ENCODE assay signal across 26 mouse cellular contexts in the genomic region with DNA sequence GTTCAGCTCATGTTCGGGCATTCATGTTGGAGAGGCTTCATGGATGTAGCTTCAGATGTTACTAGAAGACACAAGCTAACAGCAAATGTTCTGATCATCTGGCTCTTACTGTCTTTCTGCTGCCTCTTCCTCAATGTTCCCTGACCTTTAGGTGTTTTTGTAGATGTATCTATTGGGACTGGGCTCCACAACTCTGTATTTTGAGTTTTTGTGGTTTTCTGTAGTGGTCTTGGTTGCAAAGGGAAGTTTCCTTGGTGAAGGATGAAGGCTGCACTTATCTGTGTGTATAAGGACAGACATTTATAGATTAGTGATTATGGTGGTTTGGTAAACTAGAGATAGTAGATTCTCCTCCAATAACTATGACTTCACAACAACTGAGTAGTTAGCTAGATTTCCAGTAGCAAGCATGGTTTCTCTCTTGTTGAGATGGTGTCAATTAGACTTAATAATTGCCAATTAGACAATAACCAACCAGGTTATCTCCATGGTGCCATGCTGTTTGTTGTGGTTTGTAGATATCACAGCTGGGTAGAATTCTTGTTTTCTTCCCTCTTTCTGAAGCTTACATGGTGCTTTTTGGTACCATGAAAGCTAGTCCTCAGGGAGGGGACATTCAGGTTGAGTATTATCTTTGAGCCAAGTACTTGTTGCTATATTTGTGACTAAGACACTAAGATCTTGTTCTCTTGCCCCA. TPM values are rescaled to one million over a fixed set of nuclear protein-coding genes. Genes with fewer than 3 reads are reported as not detected.
DNase-seq lines count a peak whose midpoint lies in the region; ATAC-seq and TF ChIP-seq lines count a peak whose summit lies in the region.
"Had no signal": no experiment of that assay in that cellular context is flagged by ENCODE, and none has a peak within 500 bp of the region (broad histone marks: within the 10 kb centered on the region; RNA-seq: fewer than 3 reads in every experiment).

No protein-coding gene starts in this region.

- H3K9me3 ChIP-seq in liver, embryonic 11.5 days (ENCODE audit: control insufficient read depth, low read length) = no peaks in the 10 kb centered on the region
- H3K9me3 ChIP-seq in MEL (replicated peaks; ENCODE audit: insufficient read depth, low read length) = no peaks in the 10 kb centered on the region
- no peaks in the 10 kb centered on the region for H3K9me3 ChIP-seq in liver, embryonic 13.5 days (replicated peaks)
- H3K9me3 ChIP-seq: embryonic facial prominence, embryonic 10.5 days; embryonic facial prominence, embryonic 15.5 days; heart, embryonic 13.5 days; midbrain, embryonic 10.5 days; midbrain, embryonic 15.5 days had no signal

- no peak for TF ChIP-seq CTCF in MEL (IDR thresholded peaks at IDR 0.05 in 2 of 3, conservative IDR thresholded peaks at IDR 0.05 in 1 of 3; ENCODE audit: control insufficient read depth in 1 of 3, insufficient read depth in 1 of 3, low read depth in 2 of 3, low read length in 3 of 3, poor library complexity in 1 of 3, severe bottlenecking in 1 of 3)

- peak; percentile 41 to 66; a peak in 2 of 4 replicates for TF ChIP-seq EP300 in MEL (IDR thresholded peaks at IDR 0.05; ENCODE audit: low read depth in 1 of 2, low read length in 2 of 2)

- ATAC-seq in liver, embryonic 11.5 days (replicated peaks; ENCODE audit: low FRiP score) = peak; percentile 53; the same call in 1 of the 2 replicates
- ATAC-seq in liver, embryonic 13.5 days (ENCODE audit: low read depth) = peak; percentile 70
- ATAC-seq in megakaryocyte progenitor cell, adult 5-6 weeks (replicated peaks; ENCODE audit: poor library complexity) = peak; percentile 43
- ATAC-seq: forebrain, embryonic 14.5 days; intestine, postnatal 0 days; midbrain, embryonic 15.5 days had no signal

- peak overlapping the region; percentile 58; the same call in 1 of the 2 replicates for H3K27ac ChIP-seq in liver, embryonic 11.5 days (ENCODE audit: low read depth, low read length)
- H3K27ac ChIP-seq in MEL (ENCODE audit: control insufficient read depth, low read depth, low read length) = peak overlapping the region; percentile 46
- peak overlapping the region; percentile 79 for H3K27ac ChIP-seq in liver, embryonic 13.5 days
- H3K27ac ChIP-seq: embryonic facial prominence, embryonic 10.5 days; embryonic facial prominence, embryonic 15.5 days; heart, embryonic 13.5 days; hindbrain, embryonic 14.5 days; midbrain, embryonic 10.5 days; midbrain, embryonic 15.5 days; stomach, postnatal 0 days had no signal

- H3K79me2 ChIP-seq in MEL (ENCODE audit: control insufficient read depth, insufficient read depth, low read length, poor library complexity) = peaks cover 62% of the 10 kb centered on the region

- H3K36me3 ChIP-seq in liver, embryonic 11.5 days (ENCODE audit: control insufficient read depth, insufficient read depth, low read length) = peaks cover 2% of the 10 kb centered on the region; the same call in 1 of the 2 replicates
- H3K36me3 ChIP-seq in MEL (ENCODE audit: control insufficient read depth in 1 of 2, insufficient read depth in 2 of 2, low read length in 2 of 2) = peaks cover 0 to 67% of the 10 kb centered on the region in 2 experiments; a peak in 2 of 4 replicates
- 0 out of 2 replicates have a peak, but pooled peaks cover 2% of the 10 kb centered on the region for H3K36me3 ChIP-seq in liver, embryonic 13.5 days
- H3K36me3 ChIP-seq: embryonic facial prominence, embryonic 15.5 days; midbrain, embryonic 10.5 days; midbrain, embryonic 15.5 days had no signal

- 71% methylated on average over 1 of the region's 1 CpGs for WGBS in liver, embryonic 11.5 days
- 30% methylated on average over 1 of the region's 1 CpGs for WGBS in liver, embryonic 13.5 days (ENCODE audit: insufficient replicate concordance)

- no peak for TF ChIP-seq POLR2A in MEL (IDR thresholded peaks at IDR 0.05; ENCODE audit: control insufficient read depth in 1 of 2, insufficient read depth in 1 of 2, low read depth in 1 of 2, low read length in 2 of 2, poor library complexity in 1 of 2)

- TF ChIP-seq RAD21 in MEL (IDR thresholded peaks at IDR 0.05; ENCODE audit: low read depth, low read length) = no peak

- DNase-seq in liver, embryonic 11.5 days (ENCODE audit: low spot score) = no peak
- DNase-seq in liver (no peak), MEL (ENCODE audit: low read depth, low spot score) (peak; percentile 54)
- DNase-seq in liver, embryonic 13.5 days = no peak
- no peak for DNase-seq in retina, postnatal 1 day
- no peak for DNase-seq in neural tube, embryonic 10.5 days (ENCODE audit: extremely low spot score, low spot score)
- DNase-seq: cerebellum, adult 2 months; cerebellum, postnatal 14 days; gastrocnemius, postnatal 36 days; heart, postnatal 10 days; kidney, adult 9 months; kidney, postnatal 14 days; right cerebral cortex, adult 18-20 months; spleen, adult 18-20 months; thymus, adult 18-20 months; thymus, postnatal 25 days had no signal

- H3K9ac ChIP-seq in liver, embryonic 11.5 days (ENCODE audit: low read depth, low read length) = no peak overlapping the region
- no peak overlapping the region for H3K9ac ChIP-seq in MEL (ENCODE audit: control insufficient read depth, low read depth, low read length, poor library complexity, severe bottlenecking)
- 0 out of 2 replicates have a peak overlapping the region, but pooled peaks have one; percentile 5 for H3K9ac ChIP-seq in liver, embryonic 13.5 days
- H3K9ac ChIP-seq: embryonic facial prominence, embryonic 15.5 days; heart, embryonic 13.5 days; hindbrain, embryonic 14.5 days; midbrain, embryonic 15.5 days had no signal

- no peaks in the 10 kb centered on the region for H3K27me3 ChIP-seq in liver, embryonic 11.5 days (replicated peaks; ENCODE audit: control insufficient read depth, insufficient read depth, low read length)
- H3K27me3 ChIP-seq in MEL (ENCODE audit: control insufficient read depth in 1 of 2, insufficient read depth in 2 of 2, low read length in 2 of 2) = no peaks in the 10 kb centered on the region
- H3K27me3 ChIP-seq in liver, embryonic 13.5 days = no peaks in the 10 kb centered on the region
- H3K27me3 ChIP-seq: embryonic facial prominence, embryonic 15.5 days; heart, embryonic 13.5 days; midbrain, embryonic 15.5 days had no signal

- H3K4me2 ChIP-seq in liver, embryonic 11.5 days = peak overlapping the region; percentile 49
- peak overlapping the region; percentile 44 for H3K4me2 ChIP-seq in liver, embryonic 13.5 days
- H3K4me2 ChIP-seq: embryonic facial prominence, embryonic 15.5 days; heart, embryonic 13.5 days; hindbrain, embryonic 14.5 days; midbrain, embryonic 15.5 days had no signal

- peaks cover 40% of the 10 kb centered on the region for H3K4me1 ChIP-seq in liver, embryonic 11.5 days (replicated peaks; ENCODE audit: control insufficient read depth, insufficient read depth, low read length)
- peaks cover 21 to 32% of the 10 kb centered on the region in 2 experiments for H3K4me1 ChIP-seq in MEL (ENCODE audit: control insufficient read depth in 1 of 2, insufficient read depth in 2 of 2, low read length in 2 of 2)
- peaks cover 73% of the 10 kb centered on the region for H3K4me1 ChIP-seq in liver, embryonic 13.5 days (replicated peaks)
- H3K4me1 ChIP-seq: embryonic facial prominence, embryonic 10.5 days; embryonic facial prominence, embryonic 15.5 days had no signal

- H3K4me3 ChIP-seq in liver, embryonic 11.5 days (ENCODE audit: low read depth, low read length) = no peak overlapping the region
- no peak overlapping the region for H3K4me3 ChIP-seq in MEL (ENCODE audit: control insufficient read depth in 1 of 2, insufficient read depth in 1 of 2, low read depth in 2 of 2, low read length in 2 of 2)
- no peak overlapping the region for H3K4me3 ChIP-seq in liver, embryonic 13.5 days (replicated peaks)
- H3K4me3 ChIP-seq: embryonic facial prominence, embryonic 10.5 days; embryonic facial prominence, embryonic 15.5 days; heart, embryonic 13.5 days; midbrain, embryonic 10.5 days; midbrain, embryonic 15.5 days had no signal

TF ChIP-seq in MEL, 35 proteins besides CTCF, POLR2A, EP300 and RAD21:
- TF ChIP-seq TCF12 (IDR thresholded peaks at IDR 0.05; ENCODE audit: low read depth, low read length) (peak; percentile 64), MEF2A (IDR thresholded peaks at IDR 0.05; ENCODE audit: extremely low read depth, insufficient replicate concordance, low read depth, low read length, poor library complexity, severe bottlenecking) (no peak), KAT2A (conservative IDR thresholded peaks at IDR 0.05; ENCODE audit: low read depth, low read length) (no peak), SIN3A (IDR thresholded peaks at IDR 0.05; ENCODE audit: low read length) (0 out of 2 replicates have a peak, but pooled peaks have one; percentile 37), POLR2AphosphoS2 (IDR thresholded peaks at IDR 0.05; ENCODE audit: low read length) (no peak), ZNF384 (IDR thresholded peaks at IDR 0.05; ENCODE audit: low read depth, low read length) (no peak), GATA1 (IDR thresholded peaks at IDR 0.05; ENCODE audit: low read depth, low read length) (peak; percentile 85), RCOR1 (IDR thresholded peaks at IDR 0.05; ENCODE audit: low read depth, low read length) (peak; percentile 44; the same call in 1 of the 2 replicates), ETS1 (IDR thresholded peaks at IDR 0.05; ENCODE audit: low read depth, low read length) (peak; percentile 61; the same call in 1 of the 2 replicates), TAL1 (IDR thresholded peaks at IDR 0.05; ENCODE audit: low read length) (peak; percentile 58)

RNA-seq across cellular contexts. Expression of a gene that starts 11.4 kb away (rescaled TPM):
- polyA plus RNA-seq in liver, embryonic 11.5 days (2014; fragmentation: Nextera tagmentation; extraction: Ambion mirVana) = 194 and 220 TPM in 2 replicates
- total RNA-seq in MEL (2012; rRNA removed) = 73.7 and 76.7 TPM in 2 replicates
- 100 to 1,000 TPM; 114 to 189 TPM for polyA plus RNA-seq in MEL (2012; ENCODE audit: insufficient read depth in 1 of 2, insufficient read length in 2 of 2, low read depth in 1 of 2, low replicate concordance in 2 of 2, missing spikeins in 1 of 2)
- 81.4 and 102 TPM in 2 replicates for polyA plus RNA-seq in liver, embryonic 13.5 days (2015; fragmentation: Nextera tagmentation; extraction: Ambion mirVana)
- total RNA-seq in megakaryocyte progenitor cell, adult 5-6 weeks (2015) = 78.2 and 84.2 TPM in 2 replicates
- total RNA-seq in megakaryocyte progenitor cell, adult 5-6 weeks (2017) = 139 and 140 TPM in 2 replicates
